Mouse (Mus musculus) intestine, postnatal 0 days (tissue): ENCODE results near the gene E2f4. TPM values are rescaled to one million over a fixed set of nuclear protein-coding genes. Genes with fewer than 3 reads are reported as not detected.

ENCODE experiments used
- ATAC-seq: fragments of 200-750 bp; cut with Nextera tagmentation; 2 replicates; pipeline ENCODE4 v1.8.0; 2017; ENCODE audit warnings: mild to moderate bottlenecking, moderate TSS enrichment, moderate library complexity
- H3K27ac ChIP-seq: fragments of 300-500 bp; sonication (generic); 2 replicates; pipeline ENCODE4 v1.5.1; 2014; ENCODE audit warnings: mild to moderate bottlenecking, low read depth, low read length, moderate library complexity
- H3K27me3 ChIP-seq: fragments of 300-500 bp; sonication (generic); replicated peaks from 2 replicates; pipeline ENCODE4 v1.6.1; 2014; ENCODE audit warnings: low read length, mixed read lengths; ENCODE audit not compliant: control insufficient read depth, insufficient read depth
- H3K36me3 ChIP-seq: fragments of 300-500 bp; sonication (generic); 2 replicates; pipeline ENCODE4 v1.6.1; 2014; ENCODE audit warnings: mild to moderate bottlenecking, moderate library complexity; ENCODE audit not compliant: control insufficient read depth, insufficient read depth
- H3K4me1 ChIP-seq: fragments of 300-500 bp; sonication (generic); replicated peaks from 2 replicates; pipeline ENCODE4 v1.6.1; 2014; ENCODE audit warnings: antibody characterized with exemption, low read length, mixed read lengths; ENCODE audit not compliant: control insufficient read depth, insufficient read depth
- H3K4me2 ChIP-seq: fragments of 300-500 bp; sonication (generic); replicated peaks from 2 replicates; pipeline ENCODE4 v1.6.1; 2014; ENCODE audit warnings: low read depth, mild to moderate bottlenecking, moderate library complexity
- H3K4me3 ChIP-seq: fragments of 300-500 bp; sonication (generic); 2 replicates; pipeline ENCODE4 v1.5.1; 2014; ENCODE audit warnings: low read depth, low read length
- H3K9ac ChIP-seq: fragments of 300-500 bp; sonication (generic); 2 replicates; pipeline ENCODE4 v1.6.1; 2014; ENCODE audit warnings: mild to moderate bottlenecking, low read depth, low read length
- H3K9me3 ChIP-seq: fragments of 300-500 bp; sonication (generic); 2 replicates; pipeline ENCODE4 v1.6.1; 2016; ENCODE audit warnings: mixed run types; ENCODE audit not compliant: control insufficient read depth
- CTCF ChIP-seq: sonication (generic); IDR thresholded peaks from 2 replicates; pipeline ENCODE4 v1.5.1; 2016; ENCODE audit warnings: low read depth, mild to moderate bottlenecking, control low read depth, antibody characterized with exemption, moderate library complexity
- WGBS: fragments of 180-500 bp; shearing (Covaris S2); extraction: QIAGEN DNeasy Blood & Tissue Kit; methylation state at CpG from one replicate; pipeline ENCODE4 v1.1.7; 2014; 5-methylcytosine and 5-hydroxymethylcytosine counted together
- polyA plus RNA-seq: library from polyadenylated mRNA; unstranded; fragments of >200 nt; fragmentation: Nextera tagmentation; extraction: Ambion mirVana; gene quantifications from 2 replicates; pipeline ENCODE4 v1.2.1, GENCODE M21; 2015

E2f4 gene
- polyA plus RNA-seq, 1 experiment from 2014 or later = 42.0 TPM

DNA sequence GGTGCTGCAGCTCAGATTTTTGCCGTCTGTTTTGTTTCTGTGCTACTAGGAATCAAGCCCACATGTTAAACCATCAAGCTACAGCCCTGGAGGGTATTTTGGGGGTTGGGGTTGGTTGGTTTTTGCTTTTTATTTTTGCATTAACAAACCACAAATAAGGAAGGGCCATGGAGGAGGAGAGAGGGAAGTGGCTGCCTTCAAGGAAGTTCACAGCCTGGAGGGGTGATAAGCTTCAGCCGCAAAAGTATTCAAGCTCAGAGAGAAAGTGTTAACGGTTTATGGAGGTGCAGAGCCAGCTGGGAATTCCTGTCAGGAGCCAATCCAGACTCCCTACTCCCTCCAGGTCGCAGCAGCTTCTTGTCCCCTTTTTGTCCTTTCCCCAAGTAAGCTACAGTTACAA lies 41.5 kb downstream of the E2f4 start:
- 35% methylated on average over 4 of the region's 4 CpGs for WGBS
- H3K9me3 ChIP-seq = no peaks in the 10 kb centered on the region
- no peak overlapping the region for H3K9ac ChIP-seq
- no peak for TF ChIP-seq CTCF
- no peak overlapping the region for H3K4me3 ChIP-seq
- no peak for ATAC-seq
- H3K4me1 ChIP-seq = peaks cover 5% of the 10 kb centered on the region
- no peaks in the 10 kb centered on the region for H3K27me3 ChIP-seq
- peaks cover 43% of the 10 kb centered on the region for H3K36me3 ChIP-seq
- no peak overlapping the region for H3K27ac ChIP-seq
- H3K4me2 ChIP-seq = peak overlapping the region; percentile 10; the same call in 1 of the 2 replicates

- H3K4me1 ChIP-seq = peaks cover 10% of the 10 kb centered on the region
These were observed 42.6 kb downstream of the E2f4 start for GRCm38 (mm10) chr8:105339886-105340635.

GRCm38 (mm10) chr8:105341399-105341798 lies 43.9 kb downstream of the E2f4 start:
- H3K4me2 ChIP-seq = no peak overlapping the region
- ATAC-seq = no peak
- H3K4me1 ChIP-seq = peaks cover 20% of the 10 kb centered on the region

More at GRCm38 (mm10) chr8:105339886-105340635, 42.6 kb downstream of the E2f4 start:
- Histone ChIP-seq H3K36me3 (peaks cover 34% of the 10 kb centered on the region), H3K9me3 (no peaks in the 10 kb centered on the region), H3K4me2 (peak overlapping the region; percentile 6; the same call in 1 of the 2 replicates), H3K27me3 (no peaks in the 10 kb centered on the region), H3K27ac (0 out of 2 replicates have a peak overlapping the region, but pooled peaks have one; percentile 28), H3K9ac (no peak overlapping the region), H3K4me3 (no peak overlapping the region)
- ATAC-seq = peak; percentile 54
- 35% methylated on average over 6 of the region's 6 CpGs for WGBS
- TF ChIP-seq CTCF = no peak

DNA sequence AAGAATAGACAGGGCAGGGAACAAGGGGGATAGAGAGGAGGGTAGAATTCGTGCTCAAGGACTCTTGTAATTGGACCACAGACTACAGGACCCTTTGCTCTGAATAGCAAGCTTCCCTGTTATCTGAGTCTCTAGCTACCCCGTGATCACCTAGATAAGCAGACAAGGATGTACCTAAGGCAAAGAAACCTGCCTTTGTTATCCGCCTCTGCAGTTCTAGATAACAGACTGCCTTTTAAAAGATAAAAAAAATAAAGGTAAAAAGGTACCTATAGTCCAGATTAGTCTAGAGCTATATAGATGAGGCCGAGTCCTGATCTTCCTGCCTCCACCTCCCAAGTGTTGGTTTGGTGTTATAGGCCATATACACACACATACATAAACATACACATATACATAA lies 45.3 kb downstream of the E2f4 start:
- WGBS = 44% methylated on average over 4 of the region's 4 CpGs
- no peak for ATAC-seq
- Histone ChIP-seq H3K4me1 (peaks cover 23% of the 10 kb centered on the region), H3K27me3 (no peaks in the 10 kb centered on the region), H3K4me3 (no peak overlapping the region), H3K9ac (no peak overlapping the region), H3K9me3 (no peaks in the 10 kb centered on the region), H3K36me3 (peaks cover 7% of the 10 kb centered on the region; the same call in 1 of the 2 replicates), H3K27ac (no peak overlapping the region), H3K4me2 (no peak overlapping the region)
- TF ChIP-seq CTCF = no peak

More at GRCm38 (mm10) chr8:105341399-105341798, 43.9 kb downstream of the E2f4 start:
- 50% methylated on average over 8 of the region's 8 CpGs for WGBS
- H3K36me3 ChIP-seq = peaks cover 20% of the 10 kb centered on the region
- no peak for TF ChIP-seq CTCF
- H3K9ac ChIP-seq = no peak overlapping the region
- H3K27ac ChIP-seq = no peak overlapping the region
- H3K4me3 ChIP-seq = no peak overlapping the region
- H3K27me3 ChIP-seq = no peaks in the 10 kb centered on the region
- no peaks in the 10 kb centered on the region for H3K9me3 ChIP-seq

DNA sequence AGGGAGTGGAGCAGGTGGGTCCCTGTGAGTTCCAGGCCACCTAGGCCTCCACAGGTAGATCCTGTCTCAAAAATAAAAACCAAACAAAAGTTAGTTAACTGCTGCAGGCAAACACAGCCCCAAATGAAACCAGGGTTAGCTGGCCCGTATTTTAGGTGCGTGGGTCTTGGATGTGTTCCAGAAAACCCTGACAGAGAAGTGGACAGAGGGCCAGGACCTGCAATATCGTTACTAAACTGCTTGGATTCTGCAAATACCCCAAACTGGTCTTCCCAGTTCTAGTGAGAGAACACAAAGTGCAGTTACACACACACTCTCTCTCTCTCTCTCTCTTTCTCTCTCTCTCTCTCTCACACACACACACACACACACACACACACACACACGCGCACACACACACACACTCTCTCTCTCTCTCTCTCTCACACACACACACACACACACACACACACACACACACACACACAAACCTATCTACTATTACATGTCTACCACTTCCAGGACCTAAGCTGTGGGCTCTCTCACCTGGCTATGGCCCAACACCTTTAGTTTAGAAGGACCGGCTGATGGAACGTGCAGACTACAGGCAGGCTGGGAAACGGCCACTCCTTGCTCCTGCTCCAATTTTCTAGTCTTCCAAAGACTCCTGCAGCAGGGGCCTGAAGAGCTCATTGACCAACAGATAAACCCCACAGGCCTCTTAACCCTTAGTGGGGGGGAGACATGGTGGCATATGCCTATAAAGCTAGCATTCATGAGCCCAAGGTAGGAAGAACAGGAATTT lies 46.5 kb downstream of the E2f4 start:
- ATAC-seq = no peak
- 38% methylated on average over 7 of the region's 8 CpGs for WGBS
- H3K27ac ChIP-seq = 0 out of 2 replicates have a peak overlapping the region, but pooled peaks have one; percentile 0

More for the DNA sequence above, 46.5 kb downstream of the E2f4 start:
- Histone ChIP-seq H3K9me3 (no peaks in the 10 kb centered on the region), H3K27me3 (no peaks in the 10 kb centered on the region), H3K4me2 (no peak overlapping the region), H3K9ac (no peak overlapping the region), H3K4me3 (no peak overlapping the region), H3K36me3 (no peaks in the 10 kb centered on the region), H3K4me1 (peaks cover 23% of the 10 kb centered on the region)
- TF ChIP-seq CTCF = no peak
